In genomic region chr17:56515690-56516410, GRCm38 (mm10) we compare ENCODE assay signal across 8 mouse cellular contexts. TPM values are rescaled to one million over a fixed set of nuclear protein-coding genes. Genes with fewer than 3 reads are reported as not detected.
DNase-seq lines count a peak whose midpoint lies in the region; ATAC-seq and TF ChIP-seq lines count a peak whose summit lies in the region.

No protein-coding gene starts in this region.

- peak; percentile 54 for DNase-seq in embryo, embryonic 10.5 days (ENCODE audit: low spot score)
- no peak for DNase-seq in embryo, embryonic 9.5 days (ENCODE audit: extremely low spot score)
- DNase-seq in lung, postnatal 36 days = peak; percentile 13
- DNase-seq in thymus, postnatal 25 days = no peak
- no peak for DNase-seq in cerebellum, adult 8-10 months
- DNase-seq in thymus, postnatal 0 days (ENCODE audit: low spot score) = no peak

- H3K27ac ChIP-seq in forebrain, embryonic 13.5 days = peak overlapping the region; percentile 94

- H3K79me3 ChIP-seq in C2C12 (ENCODE audit: low read depth) = no peaks in the 10 kb centered on the region

- peak overlapping the region; percentile 34 for H3K4me2 ChIP-seq in forebrain, embryonic 13.5 days

- no peak for TF ChIP-seq CTCF in C2C12 (IDR thresholded peaks at IDR 0.05; ENCODE audit: control insufficient read depth, insufficient read depth, insufficient read length)

- peak; percentile 88 for ATAC-seq in forebrain, embryonic 13.5 days

- peaks cover 7% of the 10 kb centered on the region for H3K27me3 ChIP-seq in C2C12 (ENCODE audit: control insufficient read depth, insufficient read depth, insufficient read length)
- H3K27me3 ChIP-seq in forebrain, embryonic 13.5 days = peaks cover 20% of the 10 kb centered on the region

- no peak overlapping the region for H3K4me3 ChIP-seq in C2C12 (ENCODE audit: insufficient read depth, poor library complexity, severe bottlenecking)
- H3K4me3 ChIP-seq in forebrain, embryonic 13.5 days = no peak overlapping the region; the same call in 1 of the 2 replicates

- no peaks in the 10 kb centered on the region for H3K79me2 ChIP-seq in C2C12 (ENCODE audit: control insufficient read depth, insufficient read depth)

- 5% methylated on average over 13 of the region's 13 CpGs for WGBS in forebrain, embryonic 13.5 days

- no peak overlapping the region for H3ac ChIP-seq in C2C12 (ENCODE audit: control insufficient read depth, insufficient read length, low read depth)

- H3K9ac ChIP-seq in forebrain, embryonic 13.5 days = peak overlapping the region; percentile 54

- peaks cover 3% of the 10 kb centered on the region; the same call in 1 of the 2 replicates for H3K9me3 ChIP-seq in forebrain, embryonic 13.5 days (replicated peaks)

- no peaks in the 10 kb centered on the region for H3K36me3 ChIP-seq in C2C12 (ENCODE audit: control insufficient read depth, insufficient read depth)
- H3K36me3 ChIP-seq in forebrain, embryonic 13.5 days (ENCODE audit: poor library complexity, severe bottlenecking) = no peaks in the 10 kb centered on the region

- H3K4me1 ChIP-seq in forebrain, embryonic 13.5 days = peaks cover 46% of the 10 kb centered on the region

TF ChIP-seq in C2C12, 6 proteins besides CTCF, POLR2A, EP300 and RAD21:
- TF ChIP-seq CEBPB (IDR thresholded peaks at IDR 0.05; ENCODE audit: low read depth) (no peak), MYOG (IDR thresholded peaks at IDR 0.05; ENCODE audit: control insufficient read depth, extremely low read depth, insufficient read length) (no peak), FOSL1 (IDR thresholded peaks at IDR 0.05; ENCODE audit: insufficient read depth, low read length, poor library complexity, severe bottlenecking) (no peak), USF1 (IDR thresholded peaks at IDR 0.05; ENCODE audit: low read depth) (peak; percentile 3), MAX (IDR thresholded peaks at IDR 0.05) (no peak), MYOD1 (IDR thresholded peaks at IDR 0.05; ENCODE audit: control insufficient read depth, insufficient read length, low read depth) (no peak)

RNA-seq across cellular contexts. Expression of gene Znrf4, which starts 3.6 kb away (rescaled TPM):
- polyA plus RNA-seq in C2C12 (2012; fragmentation: generic; extraction: Trizol) = not detected
- polyA plus RNA-seq in forebrain, embryonic 13.5 days (2015; fragmentation: Nextera tagmentation; extraction: Ambion mirVana) = 0.14 TPM in 1 of 2 replicates, not detected in the other
- polyA plus RNA-seq in thymus, postnatal 0 days (2015; fragmentation: Nextera tagmentation; extraction: Ambion mirVana) = not detected in 2 replicates

RNA-seq across cellular contexts. Expression of gene Gm20219, which starts 38.3 kb away (rescaled TPM):
- polyA plus RNA-seq in C2C12 (2012; fragmentation: generic; extraction: Trizol) = 0.09 TPM
- polyA plus RNA-seq in forebrain, embryonic 13.5 days (2015; fragmentation: Nextera tagmentation; extraction: Ambion mirVana) = 1.2 and 1.7 TPM in 2 replicates
- polyA plus RNA-seq in thymus, postnatal 0 days (2015; fragmentation: Nextera tagmentation; extraction: Ambion mirVana) = 0.98 and 1.7 TPM in 2 replicates

RNA-seq across cellular contexts. Expression of gene Ptprs, which starts 39.6 kb away (rescaled TPM):
- polyA plus RNA-seq in C2C12 (2012; fragmentation: generic; extraction: Trizol) = 56.8 TPM
- polyA plus RNA-seq in forebrain, embryonic 13.5 days (2015; fragmentation: Nextera tagmentation; extraction: Ambion mirVana) = 276 and 292 TPM in 2 replicates
- 24.2 and 29.9 TPM in 2 replicates for polyA plus RNA-seq in thymus, postnatal 0 days (2015; fragmentation: Nextera tagmentation; extraction: Ambion mirVana)

Comparison
In these comparisons a context has a peak if more than half of its experiments do, and no peak if none do; other contexts are left out.
1. DNase-seq: peak in embryo, embryonic 10.5 days (single experiment) and lung, postnatal 36 days (single experiment); none in embryo, embryonic 9.5 days (single experiment), thymus, postnatal 25 days (single experiment), cerebellum, adult 8-10 months (single experiment) and thymus, postnatal 0 days (single experiment).